Mouse (Mus musculus) mouse embryonic stem cell (cell line): ENCODE results near the gene A830031A19Rik.

Source experiments
- in situ Hi-C, 2 experiments: fragments of 300-500 bp; cut with MboI; formaldehyde crosslinking; loops; 1 replicate in 1 of 2; 3 replicates in 1 of 2; pipeline ENCODE4 v1.14.3; 2019 to 2020; ENCODE audit warnings: low sequenced_read_pairs in 2 of 2, low pct_unique_long_range_greater_than_20kb in 1 of 2, mixed read lengths in 1 of 2; ENCODE audit not compliant: unreplicated experiment in 1 of 2

The A830031A19Rik gene

DNA sequence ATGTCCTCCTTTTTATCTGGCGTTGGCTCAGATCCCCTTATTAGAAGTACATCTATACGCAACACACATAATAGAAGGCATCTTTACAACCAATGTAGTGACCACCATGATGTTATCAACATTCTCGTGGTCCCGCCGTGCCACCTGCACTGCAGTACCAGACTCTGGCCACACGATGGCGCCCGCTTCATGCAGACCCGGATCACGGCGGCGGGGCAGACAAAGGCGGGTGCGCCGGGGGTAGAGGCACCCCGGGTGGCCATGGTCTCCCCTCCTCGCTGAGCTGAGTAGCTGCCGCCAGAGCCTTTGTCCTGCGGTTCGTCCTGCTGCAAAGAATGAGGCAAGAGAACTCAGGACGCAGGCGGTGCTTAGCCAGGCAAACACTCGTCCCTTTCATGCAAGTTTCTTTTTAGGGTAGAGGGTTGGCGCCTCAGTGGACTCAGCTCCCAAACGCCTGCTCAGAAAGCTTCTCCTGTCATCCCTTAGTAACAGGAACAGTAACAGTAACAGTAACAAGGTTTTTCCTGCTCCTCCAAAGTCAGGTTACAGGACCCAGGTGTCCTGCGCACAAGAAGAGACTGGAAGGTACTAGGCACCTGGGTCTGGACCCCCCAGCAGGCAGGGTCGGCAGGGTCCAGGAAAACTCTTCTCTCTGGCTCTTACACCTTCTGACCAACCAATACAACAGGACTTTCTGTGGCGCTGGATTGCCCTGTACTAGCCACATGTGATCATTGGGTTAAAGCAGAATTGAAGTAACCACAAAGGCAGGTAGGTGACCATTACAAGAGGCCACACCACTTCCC lies 25.4 kb downstream of the A830031A19Rik start:
- in situ Hi-C loops: loop anchor here in 1 of 2 experiments (25.0 kb wide), 1 partner anchor 188 kb away; no protein-coding TSS in a partner anchor

DNA sequence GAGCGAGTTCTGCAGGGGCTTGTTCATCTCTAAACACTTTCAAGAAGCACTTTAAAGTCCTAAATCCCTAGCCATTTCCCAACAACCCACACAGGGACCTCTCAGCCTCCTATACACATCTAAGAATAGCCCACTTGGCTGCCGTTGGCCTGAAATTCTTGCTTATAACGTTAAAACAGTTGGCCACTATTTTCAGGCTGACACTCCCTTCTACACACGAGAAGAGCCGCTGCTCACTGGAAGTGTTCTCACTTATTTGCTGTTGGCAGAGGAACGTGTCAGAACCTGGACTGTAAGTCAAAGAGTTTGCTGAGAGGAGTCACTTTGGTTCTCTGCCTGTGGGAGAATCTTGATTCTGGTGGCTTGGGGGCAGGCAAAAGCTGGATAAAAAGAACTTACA lies 30.8 kb downstream of the A830031A19Rik start:
- in situ Hi-C loops: no loop called here

DNA sequence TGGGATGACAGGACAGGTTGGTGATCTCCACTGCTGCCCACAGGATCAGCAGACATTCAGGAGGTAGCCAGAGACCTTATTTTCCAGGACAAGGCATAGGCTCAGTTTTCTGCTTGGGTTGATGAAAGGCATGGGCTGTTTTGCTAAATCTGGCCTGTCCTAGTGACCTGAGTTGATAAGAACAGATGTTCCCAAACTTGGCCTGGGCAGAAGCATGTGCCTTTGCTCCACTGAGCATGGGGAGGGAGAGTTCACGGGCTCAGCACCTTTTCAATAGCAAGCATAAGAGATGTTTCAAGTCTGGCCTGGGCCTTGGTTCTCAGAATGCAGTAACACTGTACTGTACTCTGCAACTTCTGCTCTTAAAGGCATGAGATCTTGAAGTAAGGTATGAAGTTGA lies 54.1 kb downstream of the A830031A19Rik start:
- in situ Hi-C loops: no loop called here

DNA sequence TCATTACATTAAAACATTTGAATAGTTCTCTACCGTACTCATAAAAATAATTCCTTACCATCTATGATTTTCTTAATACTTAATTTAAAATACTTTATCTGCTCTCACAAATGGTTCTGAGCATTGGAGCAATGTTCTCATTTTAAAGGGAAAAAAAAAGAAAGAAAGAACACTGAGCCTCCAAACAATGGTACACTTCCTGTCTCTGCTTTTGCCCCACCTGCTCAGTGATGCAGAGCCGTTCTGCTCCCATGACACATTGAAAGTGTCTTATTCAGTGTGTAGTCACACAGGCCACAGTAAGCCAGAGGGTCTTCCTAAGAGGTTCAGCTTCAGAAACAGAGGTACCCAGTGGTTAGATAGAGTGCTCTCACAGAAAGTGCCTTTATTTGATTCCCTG lies 56.1 kb downstream of the A830031A19Rik start:
- in situ Hi-C loops: no loop called here

DNA sequence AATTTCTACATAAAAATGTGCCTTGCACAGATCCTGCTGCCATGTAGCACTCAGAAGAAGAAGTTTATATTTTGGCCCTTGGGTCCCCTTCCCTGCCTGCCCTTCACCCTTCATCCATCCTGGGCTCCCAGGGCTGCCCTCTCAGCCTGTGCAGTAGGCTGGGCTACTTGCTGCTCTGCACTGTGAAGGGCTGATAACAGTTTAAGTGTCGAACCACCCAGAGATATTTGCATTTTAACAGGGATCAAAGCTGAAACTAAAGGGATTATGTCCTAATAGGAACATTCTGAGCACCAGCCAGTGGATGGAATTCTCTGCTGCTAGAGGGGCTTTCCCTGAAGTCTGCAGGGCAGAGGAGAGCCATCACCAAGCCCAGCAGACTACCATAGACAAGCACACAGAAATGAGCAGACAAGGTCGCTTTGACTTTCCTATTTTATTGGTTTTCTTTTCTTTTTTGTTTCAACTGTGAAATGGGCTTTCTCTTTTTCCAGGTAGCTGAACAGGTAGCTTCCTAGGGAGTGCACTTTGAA lies 58.1 kb downstream of the A830031A19Rik start:
- in situ Hi-C loops: no loop called here

DNA sequence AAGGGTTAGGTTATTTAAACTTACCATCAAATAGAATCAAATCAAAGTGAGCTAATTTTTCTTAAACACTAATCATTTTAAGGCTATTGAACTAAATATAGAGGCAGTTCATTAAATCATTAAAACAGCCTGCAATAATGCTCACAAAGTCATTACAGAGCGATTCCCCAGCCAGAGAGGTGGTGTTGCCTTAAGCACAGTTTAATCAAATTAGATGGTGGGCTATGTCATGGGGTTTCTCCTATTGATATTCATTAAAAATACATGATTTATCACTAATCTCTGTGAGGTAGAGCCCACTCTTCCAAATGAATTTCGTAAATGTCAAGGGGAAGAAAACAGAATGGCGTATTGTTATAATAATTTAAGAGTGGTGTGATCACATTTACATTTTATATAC lies 58.8 kb downstream of the A830031A19Rik start:
- in situ Hi-C loops: no loop called here

DNA sequence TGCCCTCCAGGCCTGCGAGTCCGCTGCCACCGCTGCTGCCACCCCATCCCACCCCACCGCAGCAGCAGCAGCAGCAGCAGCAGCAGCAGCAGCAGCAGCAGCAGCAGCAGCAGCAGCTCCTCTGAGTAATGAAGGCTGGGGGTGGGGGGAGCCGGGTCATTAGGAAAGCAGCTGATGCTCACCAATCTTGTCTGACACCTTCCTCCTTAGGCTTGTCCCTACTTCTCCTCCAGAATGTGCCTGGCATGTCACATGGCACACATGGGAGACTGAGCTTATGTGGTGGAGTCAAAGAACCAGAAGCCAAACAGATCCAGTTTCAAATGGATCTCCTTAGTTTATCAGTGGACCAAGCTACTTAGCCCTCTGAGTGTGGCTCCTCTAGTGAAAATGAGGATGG lies 60.2 kb downstream of the A830031A19Rik start:
- in situ Hi-C loops: no loop called here

DNA sequence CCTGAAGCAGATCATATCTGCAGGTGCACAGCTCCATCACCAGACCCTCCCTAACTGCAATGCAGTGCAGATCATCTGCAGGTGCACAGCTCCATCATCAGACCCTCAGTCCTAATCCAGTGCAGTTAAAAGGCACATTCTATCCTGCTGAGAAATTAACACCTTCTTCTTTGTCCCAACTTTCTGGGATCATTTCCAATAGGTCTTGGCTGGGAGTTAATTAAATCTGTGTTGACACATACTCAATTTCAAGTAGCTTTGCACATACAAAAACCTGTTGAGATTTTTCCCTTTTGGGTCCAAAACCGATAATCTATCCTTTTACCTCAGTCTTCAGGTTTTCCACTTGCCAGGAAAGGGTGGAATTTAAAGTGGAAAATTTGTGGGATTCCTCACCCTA lies 62.6 kb downstream of the A830031A19Rik start:
- in situ Hi-C loops: no loop called here

DNA sequence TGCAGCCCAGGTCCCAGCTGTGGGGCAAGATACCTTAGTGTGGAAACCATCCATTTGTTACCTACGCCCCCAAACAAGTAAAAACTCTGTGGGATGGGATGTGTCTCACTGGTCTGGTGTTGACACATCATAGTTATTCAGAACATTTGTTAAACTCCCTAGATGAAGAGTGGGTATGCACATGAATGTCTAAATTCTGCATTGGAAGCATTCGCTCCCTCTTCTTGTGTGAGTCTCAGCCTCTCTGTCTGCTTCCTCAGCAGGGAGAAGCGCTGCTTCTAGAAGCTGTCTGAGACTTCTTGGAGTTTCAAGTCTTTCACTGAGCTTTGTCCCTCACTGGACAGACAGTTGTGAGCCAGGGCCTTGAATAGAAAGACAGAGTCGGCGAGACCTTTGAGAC lies 65.9 kb downstream of the A830031A19Rik start:
- in situ Hi-C loops: no loop called here

DNA sequence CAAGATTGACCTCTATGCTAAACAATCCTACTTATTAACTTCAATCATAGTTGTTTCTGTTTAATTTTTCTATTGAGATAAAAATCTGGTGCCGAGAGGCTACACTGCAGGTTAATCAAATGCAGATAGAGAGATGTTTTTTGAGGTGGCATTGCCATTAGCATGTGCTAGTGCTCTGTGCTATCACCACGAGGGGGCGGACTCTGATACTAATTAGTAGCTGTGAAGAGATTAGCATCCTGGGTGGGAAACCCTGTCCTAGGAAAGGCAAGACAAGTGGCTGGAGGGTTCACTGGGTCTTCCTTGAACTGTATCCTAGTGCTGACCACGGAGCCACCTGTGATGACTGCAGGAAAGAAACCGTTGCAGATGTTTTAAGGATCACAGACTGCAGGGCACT lies 66.6 kb downstream of the A830031A19Rik start:
- in situ Hi-C loops: no loop called here

DNA sequence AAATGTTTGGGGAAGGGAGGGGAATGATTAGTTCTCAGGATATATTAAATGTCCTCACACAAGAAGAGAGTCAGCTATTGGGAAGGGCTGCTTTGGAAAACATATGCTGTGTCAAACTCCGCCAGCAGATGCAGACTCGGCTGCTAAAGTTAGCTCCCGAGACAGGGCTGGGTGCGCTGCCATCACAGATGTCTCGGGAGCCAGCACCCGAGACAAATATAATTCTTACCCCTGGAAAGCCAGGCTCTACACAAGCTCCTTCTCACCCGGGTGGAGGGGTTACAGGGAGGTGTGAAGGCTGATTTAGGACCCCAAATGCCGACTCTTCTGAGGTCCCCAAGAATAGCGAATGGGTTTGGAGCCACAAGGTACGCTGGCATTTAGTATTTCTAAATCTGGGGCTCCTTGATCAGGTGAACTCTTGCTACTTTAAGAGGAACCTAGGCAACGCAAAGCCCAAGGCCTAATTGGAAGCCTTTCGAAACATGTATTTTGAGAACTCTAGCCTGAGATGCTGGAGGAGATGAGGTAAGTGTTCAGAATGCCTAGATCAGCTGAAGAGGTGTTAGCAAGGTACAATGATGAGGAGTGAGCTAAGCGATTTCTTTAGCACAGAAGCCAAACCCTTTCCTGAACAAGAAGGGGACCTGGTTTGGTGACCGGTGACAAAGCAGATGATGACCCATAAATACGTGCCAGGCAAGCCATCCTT lies 69.3 kb downstream of the A830031A19Rik start:
- in situ Hi-C loops: no loop called here

DNA sequence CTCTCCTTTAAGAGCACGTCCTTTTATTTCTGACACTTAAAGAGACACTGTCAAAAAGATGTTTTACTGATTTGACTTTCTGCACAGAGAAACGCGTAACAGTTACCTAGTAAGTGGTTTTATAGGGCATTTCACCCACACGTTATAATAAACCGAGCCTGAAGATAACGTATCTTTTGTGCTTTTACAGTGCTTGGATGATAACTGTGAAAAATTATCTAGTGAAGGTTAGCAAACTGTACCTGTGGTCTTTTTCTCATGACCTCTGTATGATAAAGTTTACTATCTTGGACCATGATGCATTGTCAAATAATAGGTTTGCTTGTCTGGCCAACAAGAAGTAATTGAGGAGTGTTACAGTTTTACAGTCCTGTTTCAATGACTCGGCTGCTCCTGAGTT lies 74.2 kb downstream of the A830031A19Rik start:
- in situ Hi-C loops: no loop called here
